Mouse (Mus musculus): ENCODE measurements around the gene Tmem270.

Tmem270 gene

DNA sequence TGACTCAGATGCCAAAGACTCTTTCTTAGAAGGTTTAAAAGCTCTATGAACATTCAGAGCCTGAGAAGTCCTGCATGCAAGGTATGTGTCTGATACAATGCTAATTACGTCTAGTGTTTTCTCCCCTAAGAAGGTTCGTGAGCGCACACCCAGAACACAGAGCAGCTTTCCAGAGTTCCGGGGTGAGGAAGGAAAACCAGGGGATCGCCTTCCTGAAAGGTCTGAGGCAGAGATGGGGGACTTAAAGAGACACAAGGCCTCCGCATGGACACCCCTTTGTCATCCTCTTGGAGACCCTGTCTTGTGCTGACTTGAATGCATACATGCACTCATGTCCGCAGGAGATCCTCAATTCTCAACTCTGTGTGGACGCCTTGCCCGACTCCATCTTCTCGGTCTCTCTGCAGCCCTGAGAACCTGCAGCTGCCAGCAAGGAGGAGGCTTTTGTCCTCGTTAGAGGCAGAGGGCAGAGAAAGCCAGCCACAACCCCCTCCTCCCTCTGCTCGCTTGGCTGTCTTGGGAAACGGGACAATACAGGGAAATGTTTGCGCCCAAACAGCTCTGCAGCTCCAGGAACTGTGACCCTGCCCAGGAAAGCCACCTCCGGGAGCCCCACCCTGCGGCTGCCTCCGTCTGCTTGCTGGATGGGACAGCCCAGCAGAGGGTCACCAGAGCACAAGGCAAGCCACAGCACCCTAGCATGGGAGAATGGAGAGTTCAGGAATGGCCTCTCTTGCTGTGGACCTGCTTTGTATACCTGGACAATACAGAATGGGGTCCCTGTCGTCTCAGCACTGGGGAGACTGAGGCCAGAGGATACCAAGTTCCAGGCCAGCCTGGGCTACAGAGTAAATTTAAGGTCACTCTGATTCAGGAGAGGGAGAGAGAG lies 18.8 kb downstream of the Tmem270 start:
- no peak for DNase-seq (ENCODE audit: low read depth in 1 of 2, low spot score in 2 of 2)

DNA sequence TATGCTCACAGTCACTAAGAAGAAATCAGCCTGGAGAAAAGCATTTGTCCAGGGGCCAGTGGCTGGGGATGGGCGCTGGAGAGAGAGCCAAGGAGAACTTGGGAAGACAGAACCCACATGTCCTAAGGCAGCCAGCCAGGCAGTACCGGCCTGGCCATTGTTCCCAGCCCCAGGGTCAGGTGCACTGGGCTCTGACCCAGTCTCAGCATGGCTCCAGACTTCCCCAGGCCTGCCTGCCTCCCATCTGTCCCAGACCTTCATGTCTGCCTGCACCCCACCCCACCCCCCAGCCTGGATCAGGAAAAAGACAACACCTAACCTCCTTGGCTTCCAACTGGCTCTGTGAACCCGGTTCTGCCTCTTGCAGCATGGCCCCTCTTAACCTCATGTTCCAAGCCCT lies 23.5 kb downstream of the Tmem270 start:
- no peak for DNase-seq (ENCODE audit: low read depth in 1 of 2, low spot score in 2 of 2)

DNA sequence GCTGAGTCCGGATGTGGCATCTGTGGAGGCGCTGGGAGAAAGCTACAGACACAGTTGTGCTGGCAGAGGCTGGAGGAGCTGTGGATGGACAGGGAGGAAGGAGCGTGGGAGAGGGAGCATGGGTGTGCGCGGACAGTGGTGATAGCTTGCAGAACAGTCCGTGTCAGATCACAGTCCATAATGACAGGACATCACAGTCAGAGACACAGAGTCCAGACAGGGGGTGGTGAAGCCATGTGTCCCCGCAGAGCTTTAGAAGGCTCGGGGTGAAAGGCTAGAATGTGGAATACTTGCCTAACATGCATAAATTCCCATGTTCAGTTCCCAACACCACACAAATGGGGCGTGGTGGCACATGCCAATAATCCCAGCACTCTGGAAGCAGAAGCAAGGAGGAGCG lies 29.7 kb downstream of the Tmem270 start:
- no peak for DNase-seq (ENCODE audit: low read depth in 1 of 2, low spot score in 2 of 2)

DNA sequence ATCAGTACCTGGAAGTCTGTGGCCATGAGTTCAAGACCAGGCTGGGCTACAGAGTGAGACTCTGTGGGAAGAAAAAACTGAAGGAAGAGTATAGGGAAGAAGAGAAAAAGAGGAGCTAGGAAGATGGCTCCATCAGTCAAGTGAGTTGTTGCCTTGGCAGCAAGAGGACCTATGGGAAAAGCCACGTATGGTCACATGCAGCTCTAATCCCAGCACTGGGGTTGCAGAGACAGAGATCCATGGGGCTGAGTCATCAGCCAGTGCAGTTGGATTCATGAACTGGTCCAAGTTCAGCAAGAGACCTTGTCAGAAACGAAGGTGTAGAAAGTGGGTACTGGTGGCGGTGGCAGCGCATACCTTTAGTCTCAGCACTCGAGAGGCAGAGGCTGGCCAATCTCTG lies 31.3 kb downstream of the Tmem270 start:
- DNase-seq (ENCODE audit: low read depth in 1 of 2, low spot score in 2 of 2) = no peak

DNA sequence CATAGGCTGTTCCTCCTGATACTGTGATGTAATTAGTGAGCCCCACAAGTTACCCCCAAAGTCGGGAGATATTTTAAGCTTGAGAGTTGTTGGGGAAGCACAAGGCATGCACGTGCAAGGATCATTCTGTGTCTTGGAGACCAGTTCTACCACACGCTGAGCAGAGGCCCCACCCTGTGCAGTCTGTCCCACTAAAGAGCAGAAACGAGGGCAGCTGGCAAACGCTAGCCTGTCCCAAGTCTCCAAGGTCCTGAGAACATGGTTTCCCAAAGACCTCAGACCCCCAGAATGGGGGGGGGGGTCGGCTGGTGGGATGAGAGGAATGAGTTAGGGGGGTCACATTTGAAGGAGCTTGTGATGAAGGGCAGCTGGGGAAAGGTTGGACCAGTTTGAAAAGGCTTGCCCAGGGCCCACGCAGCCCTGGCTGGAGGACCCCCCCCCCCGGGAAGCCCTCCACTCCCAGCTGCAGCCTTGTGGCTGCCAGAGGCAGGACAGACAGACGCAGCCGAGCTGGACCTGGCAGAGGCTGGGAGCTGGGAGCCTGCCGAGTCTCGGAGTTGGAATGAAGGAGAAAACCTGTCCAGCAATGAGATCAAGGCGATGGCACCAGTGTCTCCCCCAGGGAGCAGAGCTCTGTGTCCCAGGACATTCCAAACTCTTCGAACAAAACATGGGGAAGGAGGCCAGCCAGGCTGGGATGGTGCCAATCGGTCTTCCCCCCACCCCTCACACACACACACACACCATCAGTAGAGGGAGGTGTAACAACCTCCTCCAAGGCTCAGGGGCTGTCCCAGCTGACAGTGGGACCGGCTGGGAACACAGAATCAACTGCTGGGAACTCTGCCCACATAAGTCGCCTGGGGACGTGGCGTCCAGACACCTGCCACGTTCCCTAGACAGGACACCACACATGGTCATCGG lies 32.3 kb downstream of the Tmem270 start:
- DNase-seq (ENCODE audit: low read depth in 1 of 2, low spot score in 2 of 2) = no peak

DNA sequence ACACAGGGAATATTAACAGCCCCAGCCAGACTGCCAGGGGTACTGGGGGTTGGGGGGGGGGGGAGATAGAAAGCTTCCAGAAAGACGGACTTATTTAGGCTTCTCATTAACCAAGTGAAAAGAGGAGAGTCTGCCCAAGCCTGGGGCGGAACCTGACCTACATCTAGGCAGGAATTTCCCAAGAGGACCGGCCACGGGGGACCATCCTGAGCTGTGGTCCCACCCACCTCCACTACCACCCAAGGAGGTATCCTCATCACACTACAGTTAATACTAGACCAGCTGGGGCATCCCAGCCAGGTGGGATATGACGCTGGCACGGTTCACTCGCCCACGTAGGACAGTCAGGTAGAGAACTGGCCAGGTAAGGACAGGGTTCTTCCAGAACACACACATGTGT lies 33.5 kb downstream of the Tmem270 start:
- no peak for DNase-seq (ENCODE audit: low read depth in 1 of 2, low spot score in 2 of 2)

DNA sequence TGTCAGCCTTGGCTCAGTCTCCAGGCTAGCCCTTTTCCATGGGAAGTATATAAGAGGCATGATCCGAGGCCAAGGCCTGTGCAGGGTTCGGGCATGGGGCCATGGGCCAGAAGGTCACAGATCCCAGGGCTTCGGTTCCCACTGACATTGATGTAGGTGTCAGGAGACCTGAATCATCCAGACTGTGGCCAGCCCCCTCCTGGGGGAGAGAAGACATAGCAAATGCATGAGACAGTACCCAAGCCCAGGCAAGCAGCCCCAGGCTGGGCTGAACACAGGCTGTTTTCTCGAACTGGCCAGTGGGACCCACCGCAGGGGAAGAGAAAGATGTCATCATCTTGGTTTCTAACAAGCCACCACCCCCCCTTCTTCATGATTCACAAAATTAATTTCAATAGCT lies 33.9 kb downstream of the Tmem270 start:
- DNase-seq (ENCODE audit: low read depth in 1 of 2, low spot score in 2 of 2) = no peak

DNA sequence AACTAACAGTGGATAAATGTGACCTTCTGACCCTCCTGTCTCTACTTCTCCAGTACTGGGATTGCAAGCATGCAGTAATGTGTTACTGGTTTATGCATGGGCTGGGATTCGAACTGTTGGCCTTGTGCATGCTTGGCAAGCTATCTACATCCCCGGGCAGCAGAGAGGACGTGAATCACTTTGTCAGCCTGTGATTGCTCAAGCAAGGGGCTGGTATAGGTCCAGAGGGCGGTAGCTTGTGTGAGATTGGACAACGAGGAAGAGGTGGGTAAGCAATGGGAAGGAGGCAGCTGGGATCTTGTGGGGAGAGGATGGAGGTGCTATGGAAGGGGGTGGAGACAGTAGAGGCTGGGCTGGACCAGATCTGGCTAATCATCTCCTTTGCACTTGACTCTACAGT lies 38.0 kb downstream of the Tmem270 start:
- DNase-seq (ENCODE audit: low read depth in 1 of 2, low spot score in 2 of 2) = no peak

DNA sequence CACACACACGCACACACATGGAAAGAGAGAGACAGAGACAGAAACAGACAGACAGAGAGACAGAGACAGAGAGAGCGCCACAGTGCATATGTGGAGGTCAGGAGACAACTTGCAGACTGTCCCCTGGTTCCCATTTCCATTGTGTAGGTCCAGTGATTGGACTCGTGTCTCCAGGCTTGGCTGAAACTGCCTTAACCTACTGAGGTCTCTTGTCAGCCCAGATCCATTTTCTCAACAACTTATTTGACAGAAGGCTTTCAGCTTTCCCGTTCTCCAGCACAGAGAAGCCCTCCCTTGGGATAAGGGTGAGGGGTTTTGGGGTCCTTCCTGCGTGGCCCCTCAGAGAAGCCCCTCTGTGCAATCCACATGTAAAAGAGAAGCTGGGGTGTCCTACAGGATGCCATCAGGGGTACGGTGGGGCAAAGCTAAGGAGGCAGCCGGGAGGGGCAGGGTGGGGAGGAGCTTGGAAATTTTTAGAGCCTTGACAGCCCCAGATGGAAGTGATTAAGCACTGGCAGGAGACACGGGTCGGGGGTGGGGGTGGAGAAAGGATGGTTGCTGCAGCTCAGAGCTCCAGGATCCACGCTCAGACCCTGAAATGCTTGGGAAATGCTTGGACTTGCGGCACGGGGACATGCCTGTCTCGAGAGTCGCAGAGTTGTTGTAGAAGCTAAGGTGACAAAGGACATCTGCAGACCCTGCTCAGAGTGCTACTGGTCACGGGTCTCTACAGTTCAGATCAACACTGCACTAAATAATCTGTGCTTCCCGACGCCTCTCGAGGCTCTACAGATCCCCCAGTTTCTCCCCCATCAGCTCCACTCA lies 39.0 kb downstream of the Tmem270 start:
- no peak for DNase-seq (ENCODE audit: low read depth in 1 of 2, low spot score in 2 of 2)

DNA sequence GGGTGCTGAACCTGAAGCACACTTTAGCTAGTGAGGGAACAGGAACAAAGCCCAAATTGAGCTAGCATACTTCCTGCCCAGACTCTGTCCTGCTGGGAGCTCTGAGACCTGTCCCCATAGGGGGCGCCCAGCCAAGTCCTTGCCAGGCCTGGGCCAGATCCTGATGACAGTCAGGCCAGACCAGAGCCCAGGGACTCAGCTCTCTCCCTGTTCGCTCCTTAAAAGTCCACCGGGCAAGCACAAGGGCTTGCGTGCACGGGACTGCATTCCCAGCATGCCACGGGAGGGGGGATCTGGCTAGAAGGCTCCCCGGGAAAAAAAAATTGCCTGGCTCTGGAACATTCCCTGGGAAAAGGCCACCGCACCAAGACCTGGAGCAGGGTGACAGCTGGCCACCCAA lies 41.4 kb downstream of the Tmem270 start:
- no peak for DNase-seq (ENCODE audit: low read depth in 1 of 2, low spot score in 2 of 2)

DNA sequence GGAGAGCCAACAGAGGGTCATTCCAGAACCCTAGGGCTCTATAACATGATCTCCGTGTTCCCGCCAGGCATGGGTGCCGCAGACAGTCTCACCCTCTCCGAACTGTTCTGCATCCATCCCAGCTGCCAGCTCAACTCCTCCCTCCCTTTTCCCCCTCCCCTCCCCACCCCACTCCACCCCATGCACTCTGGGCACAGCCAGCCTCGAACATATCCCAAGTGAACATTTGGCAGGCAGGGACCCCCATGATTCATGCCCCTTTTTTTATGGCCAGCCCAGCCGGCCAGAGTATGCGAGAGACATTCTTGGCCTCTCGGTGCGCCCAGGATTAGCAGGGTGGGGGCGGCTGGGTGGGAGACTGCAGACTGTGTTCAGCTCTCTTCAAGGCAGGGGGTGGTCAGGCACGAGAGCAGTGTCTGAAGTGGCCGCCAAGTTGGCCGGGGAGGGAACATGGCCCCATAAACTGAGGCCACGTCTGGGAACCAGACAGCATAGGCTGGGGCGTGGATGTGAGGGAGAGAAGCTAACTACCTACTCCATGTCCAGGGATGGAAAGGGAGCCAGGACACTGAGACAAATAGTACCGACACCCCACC lies 44.5 kb downstream of the Tmem270 start:
- no peak for DNase-seq (ENCODE audit: low read depth in 1 of 2, low spot score in 2 of 2)

DNA sequence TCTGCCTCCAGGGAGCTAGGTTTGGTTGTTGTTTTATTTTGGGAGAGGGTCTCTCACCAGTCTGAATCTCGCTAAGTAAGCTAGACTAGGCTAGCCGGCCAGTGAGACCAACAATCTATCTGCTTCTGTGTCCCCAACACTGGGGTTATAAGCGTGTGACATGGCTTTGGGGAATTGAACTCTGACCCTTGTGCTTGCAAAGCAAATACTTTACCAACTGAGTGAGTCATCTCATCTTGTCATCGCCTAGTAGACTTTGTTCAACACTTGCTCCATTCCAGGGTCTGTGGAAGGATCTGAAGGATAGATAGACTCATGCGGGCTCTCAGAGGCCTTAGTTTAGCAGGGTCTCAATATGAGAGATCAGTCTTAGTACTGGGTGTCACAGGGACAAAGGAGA lies 47.3 kb downstream of the Tmem270 start:
- no peak for DNase-seq (ENCODE audit: low read depth in 1 of 2, low spot score in 2 of 2)

DNA sequence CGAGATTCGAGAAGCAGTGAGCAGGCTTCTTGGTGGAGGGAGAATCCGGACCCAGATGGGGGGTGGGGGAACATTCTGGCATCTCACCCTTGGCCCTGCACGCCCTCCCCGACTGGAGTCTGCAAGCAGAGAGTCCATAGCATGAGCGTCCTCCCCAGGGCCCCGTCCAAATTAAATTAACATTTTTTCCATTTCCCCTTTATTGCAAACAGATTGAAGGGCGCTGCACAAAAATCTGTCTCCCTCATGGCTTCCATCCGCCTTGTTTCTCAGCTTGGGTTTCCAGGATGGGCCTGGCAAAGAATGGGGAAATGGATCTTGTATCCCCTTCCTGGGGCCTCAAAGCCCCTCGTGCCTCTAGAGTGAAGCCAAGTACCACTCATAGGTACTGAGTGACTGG lies 48.2 kb downstream of the Tmem270 start:
- no peak for DNase-seq (ENCODE audit: low read depth in 1 of 2, low spot score in 2 of 2)

DNA sequence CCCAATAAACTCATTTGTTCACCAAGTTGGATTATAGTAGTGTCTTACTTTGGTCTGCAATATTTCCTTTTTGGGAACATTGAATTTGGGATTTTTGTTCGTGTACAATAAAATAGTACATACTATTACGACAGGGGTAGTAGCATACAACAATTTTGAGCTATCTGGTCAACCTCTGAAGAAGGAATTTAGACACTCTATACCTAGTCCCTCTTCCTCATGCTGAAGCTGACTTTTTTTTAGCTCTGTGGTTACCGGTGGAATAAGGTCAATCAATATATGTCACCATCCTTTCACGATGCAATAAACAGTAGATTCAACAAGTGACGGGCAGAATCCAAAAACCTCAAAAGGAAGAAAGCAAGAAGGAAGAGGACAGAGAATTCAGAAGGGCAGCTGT lies 53.7 kb downstream of the Tmem270 start:
- DNase-seq (ENCODE audit: low read depth in 1 of 2, low spot score in 2 of 2) = no peak

All from monocyte, adult 2 months (primary cell).